Mouse (Mus musculus) embryonic fibroblast, embryonic 13.5 days (primary cell): ENCODE results near the gene Ankrd54. TPM values are rescaled to one million over a fixed set of nuclear protein-coding genes. Genes with fewer than 3 reads are reported as not detected.
"Not testable (repeated sequence)": the region's sequence is repeated elsewhere in the genome, so short reads cannot be mapped to it uniquely, and the experiment has no call there.

Source experiments
- H3K27ac ChIP-seq: 2 replicates; pipeline ENCODE4 v1.5.1; 2012; ENCODE audit warnings: low read length, control low read depth, inconsistent platforms; ENCODE audit not compliant: insufficient read depth
- H3K4me1 ChIP-seq: 2 replicates; pipeline ENCODE4 v1.6.1; 2011; ENCODE audit warnings: low read length; ENCODE audit not compliant: control insufficient read depth, insufficient read depth
- H3K4me3 ChIP-seq: 2 replicates; pipeline ENCODE4 v1.5.1; 2011; ENCODE audit warnings: mild to moderate bottlenecking, control low read depth, low read length; ENCODE audit not compliant: insufficient read depth
- CTCF ChIP-seq: IDR thresholded peaks from 2 replicates; pipeline ENCODE4 v1.5.1; 2011; ENCODE audit warnings: mild to moderate bottlenecking, control low read depth, low read length, moderate library complexity, borderline replicate concordance; ENCODE audit not compliant: insufficient read depth
- POLR2A ChIP-seq: IDR thresholded peaks from 2 replicates; pipeline ENCODE4 v1.6.1; 2011; ENCODE audit warnings: low read depth, mild to moderate bottlenecking, control low read depth, low read length, moderate library complexity
- polyA plus RNA-seq: library from polyadenylated mRNA; stranded (reverse); fragments of >200 nt; gene quantifications from 2 replicates; pipeline ENCODE4 v1.2.4, GENCODE M21; 2011; ENCODE audit warnings: low read depth; ENCODE audit not compliant: missing spikeins, insufficient read length

Ankrd54 gene
- polyA plus RNA-seq, 1 experiment = 13.8 TPM

GRCm38 (mm10) chr15:79048186-79048585 lies 14.5 kb downstream of the Ankrd54 start:
- no peak overlapping the region for H3K4me3 ChIP-seq
- H3K27ac ChIP-seq = no peak overlapping the region
- no peaks in the 10 kb centered on the region for H3K4me1 ChIP-seq
- TF ChIP-seq POLR2A (no peak), CTCF (no peak)

- no peak for TF ChIP-seq POLR2A
- no peak for TF ChIP-seq CTCF
- Histone ChIP-seq H3K4me1 (no peaks in the 10 kb centered on the region), H3K4me3 (no peak overlapping the region), H3K27ac (no peak overlapping the region)
Observed at GRCm38 (mm10) chr15:79044837-79045236, 17.9 kb downstream of the Ankrd54 start.

GRCm38 (mm10) chr15:79042721-79043491 lies 19.8 kb downstream of the Ankrd54 start:
- H3K4me1 ChIP-seq = no peaks in the 10 kb centered on the region
- no peak overlapping the region for H3K27ac ChIP-seq
- H3K4me3 ChIP-seq = peak overlapping the region; percentile 22
- TF ChIP-seq POLR2A (no peak), CTCF (no peak)

- Histone ChIP-seq H3K4me1 (no peaks in the 10 kb centered on the region), H3K27ac (no peak within 1 kb of the TSS), H3K4me3 (peak within 1 kb of the TSS; percentile 22)
- TF ChIP-seq CTCF (no peak), POLR2A (no peak)
Observed at GRCm38 (mm10) chr15:79041585-79041984, 21.1 kb downstream of the Ankrd54 start, which contains the start of gene Galr3. Galr3 (plus strand) TSS chr15:79041885.

GRCm38 (mm10) chr15:79040501-79041416 lies 21.9 kb downstream of the Ankrd54 start:
- Histone ChIP-seq H3K4me1 (no peaks in the 10 kb centered on the region), H3K4me3 (no peak overlapping the region), H3K27ac (no peak overlapping the region)
- no peak for TF ChIP-seq POLR2A
- TF ChIP-seq CTCF = no peak

GRCm38 (mm10) chr15:79038853-79039252 lies 23.8 kb downstream of the Ankrd54 start:
- H3K4me1 ChIP-seq = no peaks in the 10 kb centered on the region
- TF ChIP-seq CTCF (peak; percentile 65; the same call in 1 of the 2 replicates), POLR2A (no peak)
- no peak overlapping the region for H3K4me3 ChIP-seq
- H3K27ac ChIP-seq = no peak overlapping the region

- Histone ChIP-seq H3K27ac (no peak overlapping the region), H3K4me3 (no peak overlapping the region), H3K4me1 (no peaks in the 10 kb centered on the region)
- no peak for TF ChIP-seq CTCF
- TF ChIP-seq POLR2A = no peak
Observed at GRCm38 (mm10) chr15:79038331-79038730, 24.4 kb downstream of the Ankrd54 start.

- H3K4me3 ChIP-seq = no peak overlapping the region
- peak; percentile 78 for TF ChIP-seq CTCF
- TF ChIP-seq POLR2A = no peak
- no peak overlapping the region for H3K27ac ChIP-seq
- no peaks in the 10 kb centered on the region for H3K4me1 ChIP-seq
Observed at GRCm38 (mm10) chr15:79037913-79038328, 24.8 kb downstream of the Ankrd54 start.

GRCm38 (mm10) chr15:79031908-79032307 lies 30.8 kb downstream of the Ankrd54 start:
- H3K4me1 ChIP-seq, H3K4me3 ChIP-seq, H3K27ac ChIP-seq: not testable (repeated sequence)
